21 mouse cellular contexts compared by ENCODE assay signal in the genomic region with DNA sequence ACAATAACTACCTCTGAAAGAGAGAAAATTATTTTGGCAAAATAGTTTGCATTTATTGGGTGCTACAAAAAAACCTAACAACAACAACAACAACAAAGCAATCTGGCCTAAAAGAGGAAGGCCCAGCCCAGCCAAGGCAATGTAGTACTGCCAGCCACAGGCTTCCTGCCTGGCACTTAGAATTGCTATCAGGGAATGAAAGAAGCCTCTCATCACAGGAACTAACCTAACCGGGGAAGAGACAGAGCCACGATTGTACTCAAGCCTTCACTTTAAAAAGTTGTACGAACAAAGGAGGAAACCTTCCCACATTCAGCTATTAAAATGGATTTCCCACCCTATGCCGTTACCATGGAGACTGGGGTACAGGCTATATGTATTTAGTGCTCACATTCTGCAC. TPM values are rescaled to one million over a fixed set of nuclear protein-coding genes. Genes with fewer than 3 reads are reported as not detected.
A peak's percentile ranks its signal among the peaks of the same experiment; 100 is the strongest.
DNase-seq lines count a peak whose midpoint lies in the region; ATAC-seq and TF ChIP-seq lines count a peak whose summit lies in the region.
"Had no signal": no experiment of that assay in that cellular context is flagged by ENCODE, and none has a peak within 500 bp of the region (broad histone marks: within the 10 kb centered on the region; RNA-seq: fewer than 3 reads in every experiment).

No protein-coding gene starts in this region.

- no peaks in the 10 kb centered on the region for H3K4me1 ChIP-seq in forebrain, embryonic 16.5 days (replicated peaks; ENCODE audit: control insufficient read depth, insufficient read depth, low read length)
- H3K4me1 ChIP-seq in forebrain, embryonic 10.5 days, result no peaks in the 10 kb centered on the region
- no peaks in the 10 kb centered on the region for H3K4me1 ChIP-seq in midbrain, embryonic 12.5 days
- no peaks in the 10 kb centered on the region for H3K4me1 ChIP-seq in midbrain, embryonic 11.5 days (ENCODE audit: control insufficient read depth, insufficient read depth, low read length)
- H3K4me1 ChIP-seq in MEL (ENCODE audit: control insufficient read depth in 1 of 2, insufficient read depth in 2 of 2, low read length in 2 of 2), result no peaks in the 10 kb centered on the region
- no peaks in the 10 kb centered on the region for H3K4me1 ChIP-seq in liver, embryonic 12.5 days
- H3K4me1 ChIP-seq: embryonic facial prominence, embryonic 15.5 days; hindbrain, embryonic 12.5 days; kidney, embryonic 15.5 days; limb, embryonic 13.5 days; liver, embryonic 15.5 days had no signal

- no peak for TF ChIP-seq RAD21 in MEL (IDR thresholded peaks at IDR 0.05; ENCODE audit: low read depth, low read length)

- TF ChIP-seq EP300 in MEL (IDR thresholded peaks at IDR 0.05; ENCODE audit: low read depth in 1 of 2, low read length in 2 of 2), result no peak

- ATAC-seq in forebrain, embryonic 16.5 days, result peak; percentile 45
- ATAC-seq in midbrain, embryonic 12.5 days (ENCODE audit: low FRiP score, low read depth), result peak; percentile 44
- no peak for ATAC-seq in midbrain, embryonic 11.5 days (ENCODE audit: low FRiP score)
- ATAC-seq in hematopoietic stem cell, adult 5-6 weeks (replicated peaks in 1 of 2; ENCODE audit: insufficient read depth in 1 of 2, low FRiP score in 2 of 2, low TSS enrichment in 1 of 2, low read depth in 1 of 2, poor library complexity in 2 of 2, severe bottlenecking in 2 of 2), result peak; percentile 32 to 42; a peak in 1 of 4 replicates
- ATAC-seq in liver, embryonic 12.5 days, result no peak
- ATAC-seq: activated CD4-positive, CD25-positive, alpha-beta regulatory T cell, adult 4 months; intestine, embryonic 16.5 days had no signal

- WGBS in forebrain, embryonic 16.5 days, result 34% methylated on average over 4 of the region's 4 CpGs
- whole genome bisulfite sequencing in forebrain, embryonic 10.5 days, result 73% methylated on average over 4 of the region's 4 CpGs
- 61% methylated on average over 4 of the region's 4 CpGs for WGBS in midbrain, embryonic 12.5 days
- 74% methylated on average over 4 of the region's 4 CpGs for whole genome bisulfite sequencing in midbrain, embryonic 11.5 days
- 49% methylated on average over 4 of the region's 4 CpGs for WGBS in liver, embryonic 12.5 days (ENCODE audit: insufficient replicate concordance)

- no peaks in the 10 kb centered on the region for H3K27me3 ChIP-seq in forebrain, embryonic 16.5 days (replicated peaks; ENCODE audit: control insufficient read depth, insufficient read depth, low read length)
- H3K27me3 ChIP-seq in forebrain, embryonic 10.5 days (ENCODE audit: poor library complexity, severe bottlenecking), result peaks cover 65% of the 10 kb centered on the region
- peaks cover 5% of the 10 kb centered on the region; the same call in 1 of the 2 replicates for H3K27me3 ChIP-seq in midbrain, embryonic 12.5 days
- 0 out of 2 replicates have a peak, but pooled peaks cover 2% of the 10 kb centered on the region for H3K27me3 ChIP-seq in midbrain, embryonic 11.5 days (ENCODE audit: control insufficient read depth, insufficient read depth, low read length)
- no peaks in the 10 kb centered on the region for H3K27me3 ChIP-seq in MEL (ENCODE audit: control insufficient read depth in 1 of 2, insufficient read depth in 2 of 2, low read length in 2 of 2)
- 0 out of 2 replicates have a peak, but pooled peaks cover 3% of the 10 kb centered on the region for H3K27me3 ChIP-seq in liver, embryonic 12.5 days (replicated peaks)
- H3K27me3 ChIP-seq: embryonic facial prominence, embryonic 15.5 days; liver, embryonic 15.5 days had no signal

- H3K36me3 ChIP-seq in forebrain, embryonic 16.5 days (ENCODE audit: control insufficient read depth, insufficient read depth), result no peaks in the 10 kb centered on the region
- H3K36me3 ChIP-seq in forebrain, embryonic 10.5 days (replicated peaks), result peaks cover 1% of the 10 kb centered on the region
- H3K36me3 ChIP-seq in midbrain, embryonic 12.5 days, result no peaks in the 10 kb centered on the region
- 0 out of 2 replicates have a peak, but pooled peaks cover under 1% of the 10 kb centered on the region for H3K36me3 ChIP-seq in midbrain, embryonic 11.5 days (ENCODE audit: control insufficient read depth, insufficient read depth, low read length)
- H3K36me3 ChIP-seq in MEL (ENCODE audit: control insufficient read depth in 1 of 2, insufficient read depth in 2 of 2, low read length in 2 of 2), result peaks cover 2 to 3% of the 10 kb centered on the region in 2 experiments; a peak in 3 of 4 replicates
- H3K36me3 ChIP-seq in liver, embryonic 12.5 days, result no peaks in the 10 kb centered on the region
- H3K36me3 ChIP-seq: embryonic facial prominence, embryonic 15.5 days; hindbrain, embryonic 12.5 days; kidney, embryonic 15.5 days; limb, embryonic 13.5 days; liver, embryonic 15.5 days had no signal

- H3K9ac ChIP-seq in forebrain, embryonic 16.5 days (replicated peaks; ENCODE audit: low read depth, low read length), result no peak overlapping the region
- no peak overlapping the region for H3K9ac ChIP-seq in midbrain, embryonic 12.5 days (replicated peaks)
- H3K9ac ChIP-seq in midbrain, embryonic 11.5 days (ENCODE audit: low read length), result no peak overlapping the region
- no peak overlapping the region for H3K9ac ChIP-seq in MEL (ENCODE audit: control insufficient read depth, low read depth, low read length, poor library complexity, severe bottlenecking)
- no peak overlapping the region for H3K9ac ChIP-seq in liver, embryonic 12.5 days
- H3K9ac ChIP-seq: embryonic facial prominence, embryonic 15.5 days; hindbrain, embryonic 12.5 days; kidney, embryonic 15.5 days; limb, embryonic 13.5 days; liver, embryonic 15.5 days had no signal

- DNase-seq in forebrain, embryonic 10.5 days (ENCODE audit: extremely low spot score, low spot score), result no peak
- DNase-seq in midbrain, embryonic 11.5 days (ENCODE audit: low spot score, missing footprints), result no peak
- DNase-seq in MEL (ENCODE audit: low read depth, low spot score), result peak; percentile 39
- DNase-seq in T-cell, adult 2 months (ENCODE audit: low spot score), result no peak
- DNase-seq: adrenal gland, postnatal 25 days; B cell, adult 2 months; cerebellum, adult 9-10 months; gastrocnemius, postnatal 14 days; retina, postnatal 1 day; spleen, adult 18-20 months had no signal

- H3K4me2 ChIP-seq in forebrain, embryonic 16.5 days (ENCODE audit: low read length), result no peak overlapping the region
- H3K4me2 ChIP-seq in midbrain, embryonic 12.5 days (replicated peaks), result no peak overlapping the region
- H3K4me2 ChIP-seq in midbrain, embryonic 11.5 days, result no peak overlapping the region
- no peak overlapping the region for H3K4me2 ChIP-seq in liver, embryonic 12.5 days
- H3K4me2 ChIP-seq: embryonic facial prominence, embryonic 15.5 days; hindbrain, embryonic 12.5 days; kidney, embryonic 15.5 days; limb, embryonic 13.5 days; liver, embryonic 15.5 days had no signal

- TF ChIP-seq POLR2A in MEL (IDR thresholded peaks at IDR 0.05; ENCODE audit: control insufficient read depth in 1 of 2, insufficient read depth in 1 of 2, low read depth in 1 of 2, low read length in 2 of 2, poor library complexity in 1 of 2), result no peak

- no peak overlapping the region for H3K4me3 ChIP-seq in forebrain, embryonic 16.5 days (replicated peaks; ENCODE audit: low read length)
- H3K4me3 ChIP-seq in forebrain, embryonic 10.5 days, result no peak overlapping the region
- no peak overlapping the region for H3K4me3 ChIP-seq in midbrain, embryonic 12.5 days
- no peak overlapping the region for H3K4me3 ChIP-seq in midbrain, embryonic 11.5 days (ENCODE audit: low read depth, low read length)
- no peak overlapping the region for H3K4me3 ChIP-seq in MEL (ENCODE audit: control insufficient read depth in 1 of 2, insufficient read depth in 1 of 2, low read depth in 2 of 2, low read length in 2 of 2)
- H3K4me3 ChIP-seq in liver, embryonic 12.5 days, result no peak overlapping the region
- H3K4me3 ChIP-seq: embryonic facial prominence, embryonic 15.5 days; hindbrain, embryonic 12.5 days; kidney, embryonic 15.5 days; limb, embryonic 13.5 days; liver, embryonic 15.5 days had no signal

- no peak for TF ChIP-seq CTCF in MEL (IDR thresholded peaks at IDR 0.05 in 2 of 3, conservative IDR thresholded peaks at IDR 0.05 in 1 of 3; ENCODE audit: control insufficient read depth in 1 of 3, insufficient read depth in 1 of 3, low read depth in 2 of 3, low read length in 3 of 3, poor library complexity in 1 of 3, severe bottlenecking in 1 of 3)

- H3K27ac ChIP-seq in forebrain, embryonic 16.5 days (ENCODE audit: low read length), result no peak overlapping the region
- H3K27ac ChIP-seq in forebrain, embryonic 10.5 days, result no peak overlapping the region
- H3K27ac ChIP-seq in midbrain, embryonic 12.5 days (replicated peaks), result no peak overlapping the region
- no peak overlapping the region for H3K27ac ChIP-seq in midbrain, embryonic 11.5 days (ENCODE audit: low read depth, low read length)
- no peak overlapping the region for H3K27ac ChIP-seq in MEL (ENCODE audit: control insufficient read depth, low read depth, low read length)
- H3K27ac ChIP-seq in liver, embryonic 12.5 days, result no peak overlapping the region
- H3K27ac ChIP-seq: embryonic facial prominence, embryonic 15.5 days; hindbrain, embryonic 12.5 days; kidney, embryonic 15.5 days; limb, embryonic 13.5 days; liver, embryonic 15.5 days had no signal

- H3K9me3 ChIP-seq in forebrain, embryonic 16.5 days (ENCODE audit: control insufficient read depth, low read length), result no peaks in the 10 kb centered on the region
- no peaks in the 10 kb centered on the region for H3K9me3 ChIP-seq in forebrain, embryonic 10.5 days
- no peaks in the 10 kb centered on the region for H3K9me3 ChIP-seq in midbrain, embryonic 12.5 days
- no peaks in the 10 kb centered on the region for H3K9me3 ChIP-seq in midbrain, embryonic 11.5 days (ENCODE audit: control insufficient read depth, low read length)
- H3K9me3 ChIP-seq in MEL (replicated peaks; ENCODE audit: insufficient read depth, low read length), result no peaks in the 10 kb centered on the region
- H3K9me3 ChIP-seq in liver, embryonic 12.5 days (replicated peaks), result no peaks in the 10 kb centered on the region
- H3K9me3 ChIP-seq: embryonic facial prominence, embryonic 15.5 days; hindbrain, embryonic 12.5 days; kidney, embryonic 15.5 days; limb, embryonic 13.5 days; liver, embryonic 15.5 days had no signal

- no peaks in the 10 kb centered on the region for H3K79me2 ChIP-seq in MEL (ENCODE audit: control insufficient read depth, insufficient read depth, low read length, poor library complexity)

RNA-seq across cellular contexts. Expression of a gene that starts 18.1 kb away (rescaled TPM):
- 50.2 and 55.7 TPM in 2 replicates for polyA plus RNA-seq in forebrain, embryonic 16.5 days (2015; fragmentation: Nextera tagmentation; extraction: Ambion mirVana)
- polyA plus RNA-seq in forebrain, embryonic 10.5 days (2016; fragmentation: Nextera tagmentation; extraction: Ambion mirVana), result 41.1 and 44.3 TPM in 2 replicates
- polyA plus RNA-seq in midbrain, embryonic 12.5 days (2016; fragmentation: Nextera tagmentation; extraction: Ambion mirVana), result 44.7 and 48.7 TPM in 2 replicates
- 53.1 and 53.9 TPM in 2 replicates for polyA plus RNA-seq in midbrain, embryonic 11.5 days (2014; fragmentation: Nextera tagmentation; extraction: Ambion mirVana)
- total RNA-seq in MEL (2012; rRNA removed), result 32.3 and 38.2 TPM in 2 replicates
- polyA plus RNA-seq in MEL (2012; ENCODE audit: insufficient read depth in 1 of 2, insufficient read length in 2 of 2, low read depth in 1 of 2, low replicate concordance in 2 of 2, missing spikeins in 1 of 2), result 100 to 1,000 TPM in 1 of 2 experiments, 10 to 100 TPM in 1; 50.0 to 136 TPM
- total RNA-seq in hematopoietic stem cell, adult 5-6 weeks (2017), result 47.3 and 84.6 TPM in 2 replicates
- 27.4 and 28.9 TPM in 2 replicates for polyA plus RNA-seq in liver, embryonic 12.5 days (2016; fragmentation: Nextera tagmentation; extraction: Ambion mirVana)

RNA-seq across cellular contexts. Expression of a gene that starts 20.6 kb away (rescaled TPM):
- polyA plus RNA-seq in forebrain, embryonic 16.5 days (2015; fragmentation: Nextera tagmentation; extraction: Ambion mirVana), result 7.6 TPM in 2 replicates
- 12.4 TPM in 2 replicates for polyA plus RNA-seq in forebrain, embryonic 10.5 days (2016; fragmentation: Nextera tagmentation; extraction: Ambion mirVana)
- polyA plus RNA-seq in midbrain, embryonic 12.5 days (2016; fragmentation: Nextera tagmentation; extraction: Ambion mirVana), result 14.7 and 15.5 TPM in 2 replicates
- polyA plus RNA-seq in midbrain, embryonic 11.5 days (2014; fragmentation: Nextera tagmentation; extraction: Ambion mirVana), result 11.3 and 13.5 TPM in 2 replicates
- total RNA-seq in MEL (2012; rRNA removed), result 5.7 and 8.2 TPM in 2 replicates
- polyA plus RNA-seq in MEL (2012; ENCODE audit: insufficient read depth in 1 of 2, insufficient read length in 2 of 2, low read depth in 1 of 2, low replicate concordance in 2 of 2, missing spikeins in 1 of 2), result 1 to 10 TPM in 1 of 2 experiments, not detected in 1; 3.6 TPM
- total RNA-seq in hematopoietic stem cell, adult 5-6 weeks (2017), result 8.0 and 9.5 TPM in 2 replicates
- 4.9 and 5.0 TPM in 2 replicates for polyA plus RNA-seq in liver, embryonic 12.5 days (2016; fragmentation: Nextera tagmentation; extraction: Ambion mirVana)

RNA-seq across cellular contexts. Expression of a gene that starts 57.3 kb away (rescaled TPM):
- polyA plus RNA-seq in forebrain, embryonic 16.5 days (2015; fragmentation: Nextera tagmentation; extraction: Ambion mirVana), result 7.8 and 7.9 TPM in 2 replicates
- polyA plus RNA-seq in forebrain, embryonic 10.5 days (2016; fragmentation: Nextera tagmentation; extraction: Ambion mirVana), result 6.7 and 7.2 TPM in 2 replicates
- 8.4 and 9.2 TPM in 2 replicates for polyA plus RNA-seq in midbrain, embryonic 12.5 days (2016; fragmentation: Nextera tagmentation; extraction: Ambion mirVana)
- 9.4 and 9.9 TPM in 2 replicates for polyA plus RNA-seq in midbrain, embryonic 11.5 days (2014; fragmentation: Nextera tagmentation; extraction: Ambion mirVana)
- total RNA-seq in MEL (2012; rRNA removed), result 43.8 and 44.4 TPM in 2 replicates
- polyA plus RNA-seq in MEL (2012; ENCODE audit: insufficient read depth in 1 of 2, insufficient read length in 2 of 2, low read depth in 1 of 2, low replicate concordance in 2 of 2, missing spikeins in 1 of 2), result 10 to 100 TPM; 39.1 to 65.0 TPM
- 18.2 and 18.9 TPM in 2 replicates for total RNA-seq in hematopoietic stem cell, adult 5-6 weeks (2017)
- 4.4 and 4.7 TPM in 2 replicates for polyA plus RNA-seq in liver, embryonic 12.5 days (2016; fragmentation: Nextera tagmentation; extraction: Ambion mirVana)

RNA-seq across cellular contexts. Expression of a gene that starts 57.4 kb away (rescaled TPM):
- polyA plus RNA-seq in forebrain, embryonic 16.5 days (2015; fragmentation: Nextera tagmentation; extraction: Ambion mirVana), result 71.1 and 79.4 TPM in 2 replicates
- 26.4 and 27.0 TPM in 2 replicates for polyA plus RNA-seq in forebrain, embryonic 10.5 days (2016; fragmentation: Nextera tagmentation; extraction: Ambion mirVana)
- 56.5 and 56.8 TPM in 2 replicates for polyA plus RNA-seq in midbrain, embryonic 12.5 days (2016; fragmentation: Nextera tagmentation; extraction: Ambion mirVana)
- polyA plus RNA-seq in midbrain, embryonic 11.5 days (2014; fragmentation: Nextera tagmentation; extraction: Ambion mirVana), result 48.7 and 51.7 TPM in 2 replicates
- total RNA-seq in MEL (2012; rRNA removed), result 15.6 and 17.8 TPM in 2 replicates
- 10 to 100 TPM in 1 of 2 experiments, not detected in 1; 12.5 TPM for polyA plus RNA-seq in MEL (2012; ENCODE audit: insufficient read depth in 1 of 2, insufficient read length in 2 of 2, low read depth in 1 of 2, low replicate concordance in 2 of 2, missing spikeins in 1 of 2)
- total RNA-seq in hematopoietic stem cell, adult 5-6 weeks (2017), result 10.4 and 14.6 TPM in 2 replicates
- polyA plus RNA-seq in liver, embryonic 12.5 days (2016; fragmentation: Nextera tagmentation; extraction: Ambion mirVana), result 16.9 and 18.5 TPM in 2 replicates

Comparison
In these comparisons a context has a peak if more than half of its experiments do, and no peak if none do; other contexts are left out.
1. ATAC-seq: peak in forebrain, embryonic 16.5 days (single experiment), midbrain, embryonic 12.5 days (single experiment) and hematopoietic stem cell, adult 5-6 weeks (2 of 2); none in midbrain, embryonic 11.5 days (single experiment) and liver, embryonic 12.5 days (single experiment).